Mouse (Mus musculus) yolk sac, embryonic 10.5 days (tissue): ENCODE data around the gene Flot2.

Experiments used
- DNase-seq: peaks from one replicate; pipeline ENCODE4 v3.0.0-alpha.2; 2017; ENCODE audit warnings: low spot score

The Flot2 gene

DNA sequence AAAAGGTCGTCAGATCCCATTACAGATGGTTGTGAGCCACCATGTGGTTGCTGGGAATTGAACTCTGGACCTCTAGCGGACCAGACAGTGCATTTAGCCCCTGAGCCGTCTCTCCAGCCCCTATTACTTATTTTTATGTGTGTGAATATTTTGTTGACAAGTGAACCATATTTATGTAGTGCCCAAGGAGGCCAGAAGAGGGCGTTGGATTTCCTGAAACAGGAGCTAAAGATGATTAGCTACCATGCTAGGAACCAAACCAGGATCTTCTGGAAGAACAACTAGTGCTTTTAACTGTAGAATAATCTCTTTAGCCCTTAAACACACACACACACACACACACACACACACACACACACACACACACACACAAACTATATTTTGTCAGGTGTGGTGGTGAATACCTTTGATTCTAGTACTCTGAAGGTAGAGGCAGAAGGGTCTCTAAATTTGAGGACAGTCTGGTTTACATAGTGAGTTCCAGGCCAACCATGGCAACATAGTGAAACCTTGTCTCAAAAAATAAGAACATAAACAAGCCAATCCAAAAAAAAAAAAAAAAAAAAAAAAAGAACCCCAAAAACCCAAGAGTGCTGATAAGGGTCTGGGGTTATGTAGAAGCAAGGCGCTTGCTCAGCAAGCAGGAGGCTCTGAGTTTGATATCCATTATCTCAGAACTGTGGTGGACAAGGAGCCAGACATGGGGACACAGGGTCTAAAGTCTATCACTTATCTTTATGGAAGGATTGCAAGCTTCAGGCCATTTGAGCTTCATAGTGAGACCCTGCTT, 65.4 kb downstream of the Flot2 start:
- peak; percentile 34 for DNase-seq

DNA sequence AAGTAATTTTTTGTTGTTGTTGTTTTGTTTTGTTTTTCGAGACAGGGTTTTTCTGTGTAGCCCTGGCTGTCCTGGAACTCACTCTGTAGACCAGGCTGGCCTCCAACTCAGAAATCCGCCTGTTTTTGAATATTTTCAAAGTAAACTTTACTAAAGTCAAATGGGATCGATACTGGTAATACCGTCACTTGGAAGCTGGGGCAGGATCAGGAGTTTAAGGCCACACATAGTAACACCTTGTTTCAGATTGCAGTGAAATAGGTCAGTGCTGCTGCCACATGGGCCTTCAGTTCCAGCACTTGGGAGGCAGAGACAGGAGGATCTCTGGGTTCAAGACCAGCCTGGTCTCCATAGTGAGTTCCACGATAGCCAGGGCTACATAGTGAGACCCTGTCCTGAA, 66.8 kb downstream of the Flot2 start:
- no peak for DNase-seq
